Mouse (Mus musculus) erythroblast, embryonic 14.5 days (primary cell): ENCODE data around the gene Ntf5. TPM values are rescaled to one million over a fixed set of nuclear protein-coding genes. Genes with fewer than 3 reads are reported as not detected.
"Not testable (repeated sequence)": the region's sequence is repeated elsewhere in the genome, so short reads cannot be mapped to it uniquely, and the experiment has no call there.

Experiments
- H3K27me3 ChIP-seq: 2 replicates; pipeline ENCODE4 v1.6.1; 2012; ENCODE audit warnings: inconsistent platforms; ENCODE audit not compliant: control insufficient read depth
- H3K36me3 ChIP-seq: 2 replicates; pipeline ENCODE4 v1.6.1; 2012; ENCODE audit warnings: mild to moderate bottlenecking, inconsistent platforms; ENCODE audit not compliant: control insufficient read depth
- H3K4me1 ChIP-seq: 2 replicates; pipeline ENCODE4 v1.6.1; 2012; ENCODE audit warnings: inconsistent platforms; ENCODE audit not compliant: control insufficient read depth
- H3K4me3 ChIP-seq: replicated peaks from 2 replicates; pipeline ENCODE3; 2012; ENCODE audit warnings: moderate library complexity, mild to moderate bottlenecking, inconsistent platforms
- H3K9me3 ChIP-seq: 2 replicates; pipeline ENCODE4 v1.6.1; 2012; ENCODE audit warnings: low read length, inconsistent platforms, mixed read lengths; ENCODE audit not compliant: control insufficient read depth
- GATA1 ChIP-seq: IDR thresholded peaks from 2 replicates; pipeline ENCODE4 v1.6.1; 2012; ENCODE audit warnings: low read length, inconsistent platforms, mixed read lengths
- TAL1 ChIP-seq: IDR thresholded peaks from 3 replicates; pipeline ENCODE4 v1.6.1; 2012; ENCODE audit warnings: low read length, inconsistent platforms, mixed read lengths
- polyA plus RNA-seq: library from polyadenylated mRNA; stranded (reverse); fragments of >175 nt; gene quantifications from 2 replicates; pipeline ENCODE4 v1.2.3, GENCODE M21; 2012

The Ntf5 gene
- polyA plus RNA-seq, 1 experiment: not detected

DNA sequence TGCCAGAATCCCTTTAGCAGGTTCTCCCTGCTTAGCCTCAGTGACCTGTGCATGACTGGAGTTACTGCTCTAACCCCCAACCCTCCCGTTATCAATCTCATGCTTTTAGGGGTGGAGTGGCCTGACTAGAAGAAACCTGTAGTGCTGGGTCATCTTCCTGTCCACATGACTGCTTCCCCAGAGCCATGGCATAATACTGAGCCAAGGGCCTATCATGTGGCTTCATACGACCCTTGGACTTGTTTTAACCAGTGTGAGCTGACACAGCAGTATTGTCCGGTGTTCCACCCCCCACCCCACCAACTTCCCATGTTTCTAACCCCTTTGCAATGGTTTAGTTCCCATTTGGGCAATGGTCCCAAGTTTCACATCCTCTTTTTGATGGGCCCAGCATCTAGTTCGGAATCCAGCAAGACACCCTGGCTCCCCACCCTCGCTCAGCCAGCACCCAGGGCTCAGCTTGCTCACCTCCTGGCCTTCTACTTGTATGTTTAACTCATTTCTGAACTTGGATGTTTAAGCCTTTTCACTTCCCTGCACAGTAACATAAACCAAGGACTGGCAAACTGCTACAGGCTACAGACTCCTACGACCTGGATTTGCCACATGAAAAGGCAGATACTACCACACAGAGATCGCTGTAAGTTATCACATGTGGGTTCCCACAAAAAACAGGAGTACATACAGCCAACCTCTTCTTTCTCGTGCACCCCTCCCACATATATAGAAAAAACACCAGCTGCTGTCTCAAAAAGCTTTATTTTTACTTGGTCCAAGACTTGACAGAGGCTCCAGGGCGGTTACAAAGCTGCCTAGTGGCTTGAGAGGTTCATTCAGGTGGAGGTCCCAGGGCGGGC, 43.9 kb downstream of the Ntf5 start:
- H3K4me3 ChIP-seq: peak overlapping the region; percentile 58
- H3K36me3 ChIP-seq: peaks cover 65% of the 10 kb centered on the region
- no peaks in the 10 kb centered on the region; the same call in 1 of the 2 replicates for H3K27me3 ChIP-seq
- no peaks in the 10 kb centered on the region for H3K9me3 ChIP-seq
- no peak for TF ChIP-seq TAL1
- no peak for TF ChIP-seq GATA1
- H3K4me1 ChIP-seq: peaks cover 58% of the 10 kb centered on the region

DNA sequence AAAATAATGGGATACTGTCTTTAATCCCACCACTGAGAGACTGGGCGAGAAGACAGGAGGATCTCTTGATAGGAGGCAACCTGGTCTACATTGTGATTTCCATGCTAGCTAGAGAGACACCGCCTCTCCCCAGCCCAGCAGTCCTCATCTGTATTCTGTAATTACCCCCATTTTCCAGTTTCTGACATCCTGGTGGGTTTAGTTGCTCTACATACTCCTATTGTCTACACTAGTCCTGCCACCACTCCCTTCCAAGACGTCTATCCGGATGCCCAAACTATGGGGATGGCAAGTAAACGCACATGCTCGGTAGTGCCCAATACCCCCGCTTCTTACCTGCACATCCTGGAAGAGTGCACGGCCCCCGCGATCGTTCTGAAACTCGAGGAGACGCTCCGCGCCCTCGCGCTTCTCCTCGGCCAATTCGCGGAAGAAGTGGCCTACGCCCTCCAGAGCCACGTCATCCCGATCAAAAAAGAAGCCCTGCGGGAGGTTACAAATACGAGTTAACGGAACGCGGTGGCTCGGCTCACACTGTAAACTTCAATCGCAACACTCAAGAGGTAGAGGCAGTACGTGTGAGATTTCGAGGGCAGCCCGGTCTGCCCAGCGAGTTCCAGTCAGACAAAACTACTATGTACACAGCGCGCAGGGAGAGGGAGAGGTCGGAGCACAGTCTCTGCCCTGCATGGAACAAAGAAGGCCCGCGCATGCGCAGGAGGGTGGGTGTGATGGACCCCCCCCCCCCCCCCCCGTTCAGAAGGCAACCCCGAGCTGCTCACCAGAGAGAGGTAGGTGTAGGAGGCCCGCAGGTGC, 45.5 kb downstream of the Ntf5 start:
- Histone ChIP-seq H3K36me3 (peaks cover 80% of the 10 kb centered on the region), H3K9me3 (no peaks in the 10 kb centered on the region), H3K4me3 (peak overlapping the region; percentile 78), H3K4me1 (peaks cover 67% of the 10 kb centered on the region), H3K27me3 (no peaks in the 10 kb centered on the region)
- no peak for TF ChIP-seq GATA1
- TF ChIP-seq TAL1: no peak

DNA sequence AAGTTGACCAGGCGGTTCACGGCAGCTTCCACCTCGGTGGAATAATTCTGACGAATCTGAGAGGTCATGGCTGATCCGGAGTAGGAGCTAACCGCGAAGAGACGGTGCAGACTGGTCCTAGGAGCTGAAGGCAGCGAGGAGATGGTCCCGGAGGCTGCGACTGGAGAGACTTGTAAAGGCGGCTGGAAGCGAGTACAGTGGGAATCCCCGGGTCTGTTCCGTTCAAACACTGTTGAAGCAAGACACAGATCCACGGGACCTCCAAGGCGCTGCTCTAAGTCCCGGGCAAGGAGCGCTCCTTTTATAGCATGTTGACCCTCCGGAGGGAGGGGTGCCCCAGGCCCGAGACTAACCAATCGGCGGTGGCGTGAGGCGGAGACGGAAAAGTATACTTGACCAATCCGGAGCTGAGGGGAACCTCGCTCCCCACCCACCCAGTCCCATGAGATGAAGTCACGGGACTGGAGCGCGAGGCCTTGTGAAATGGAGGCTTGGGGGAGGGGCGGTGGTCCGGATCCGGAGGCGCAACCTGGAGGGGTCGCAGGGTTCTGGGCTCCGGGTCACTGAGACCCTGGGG, 46.2 kb downstream of the Ntf5 start, which contains the start of gene Ftl1:
TSS of gene Ftl1 (minus strand) at position 321 of the 577 bp plus-strand sequence.
- Histone ChIP-seq H3K4me1 (peaks cover 65% of the 10 kb centered on the region), H3K4me3 (peak within 1 kb of the TSS; percentile 78), H3K36me3 (peaks cover 83% of the 10 kb centered on the region)
- H3K9me3 ChIP-seq, H3K27me3 ChIP-seq: not testable (repeated sequence)

DNA sequence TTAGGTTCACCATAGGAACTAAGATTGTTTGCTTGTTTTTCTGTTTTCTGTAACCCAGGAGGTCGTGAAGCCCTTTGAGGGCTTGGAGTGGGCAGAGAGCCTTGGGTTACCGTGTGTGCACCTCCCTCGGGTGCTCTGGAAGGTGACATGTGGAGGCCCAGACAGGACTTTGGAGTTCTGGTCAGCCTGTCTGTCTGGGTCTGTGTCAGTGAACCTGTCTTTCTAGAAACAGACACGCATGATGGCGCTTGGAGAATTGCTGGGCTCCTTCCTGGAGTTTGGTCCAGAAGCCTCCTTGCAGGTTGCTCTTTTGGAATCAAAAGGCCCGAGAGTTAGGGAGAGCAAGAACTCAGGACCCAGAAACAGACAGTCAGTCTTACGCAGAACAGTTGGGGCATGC, 46.9 kb downstream of the Ntf5 start:
- H3K27me3 ChIP-seq: no peaks in the 10 kb centered on the region
- H3K9me3 ChIP-seq: no peaks in the 10 kb centered on the region
- H3K4me1 ChIP-seq: peaks cover 72% of the 10 kb centered on the region
- TF ChIP-seq TAL1 (no peak), GATA1 (no peak)
- H3K4me3 ChIP-seq: peak overlapping the region; percentile 65
- peaks cover 84% of the 10 kb centered on the region for H3K36me3 ChIP-seq

DNA sequence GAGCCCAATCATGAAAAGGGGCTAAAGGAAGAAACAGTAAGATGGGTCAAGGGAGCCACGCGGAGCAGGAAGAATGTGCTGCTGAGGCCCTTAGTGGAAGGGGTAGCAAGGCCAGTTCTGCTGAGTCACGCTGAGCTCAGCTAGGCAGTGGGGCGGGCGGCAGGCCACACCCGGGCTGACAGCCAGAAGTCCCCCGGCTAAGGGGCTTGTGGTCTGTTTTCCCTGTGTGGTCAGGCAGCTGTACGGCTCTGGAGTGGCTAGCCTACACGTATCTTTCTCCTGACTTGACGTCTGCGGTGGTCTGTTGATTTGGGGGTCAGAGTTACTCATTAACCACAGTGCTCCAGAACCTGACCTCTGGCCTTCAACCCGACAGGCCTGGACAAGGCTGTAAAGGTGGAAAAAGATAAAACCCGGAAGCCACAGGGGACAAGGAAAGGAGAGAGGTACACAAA, 47.4 kb downstream of the Ntf5 start:
- TF ChIP-seq GATA1 (no peak), TAL1 (no peak)
- peaks cover 76% of the 10 kb centered on the region for H3K4me1 ChIP-seq
- H3K36me3 ChIP-seq: peaks cover 88% of the 10 kb centered on the region
- no peaks in the 10 kb centered on the region for H3K9me3 ChIP-seq
- H3K27me3 ChIP-seq: no peaks in the 10 kb centered on the region
- peak overlapping the region; percentile 65 for H3K4me3 ChIP-seq

DNA sequence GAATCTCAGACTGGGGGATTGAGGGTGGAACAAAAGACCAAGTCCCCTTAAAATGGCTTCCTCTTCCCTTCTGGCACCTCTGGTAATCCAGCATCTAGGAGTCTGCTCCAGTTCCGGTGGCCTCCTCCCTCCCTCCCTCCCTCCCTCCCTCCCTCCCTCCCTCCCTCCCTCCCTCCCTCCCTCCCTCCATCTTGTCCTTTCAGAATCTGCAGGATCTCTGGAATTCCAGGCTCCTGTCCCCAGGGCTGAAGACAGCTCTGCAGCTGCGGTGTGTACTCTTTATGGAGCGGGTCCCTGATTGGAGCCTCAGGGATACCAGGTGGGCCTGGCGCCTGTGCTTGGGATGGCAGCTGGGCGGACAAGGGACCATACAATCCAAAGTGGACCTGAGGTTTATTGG, 47.8 kb downstream of the Ntf5 start:
- peaks cover 84% of the 10 kb centered on the region for H3K36me3 ChIP-seq

DNA sequence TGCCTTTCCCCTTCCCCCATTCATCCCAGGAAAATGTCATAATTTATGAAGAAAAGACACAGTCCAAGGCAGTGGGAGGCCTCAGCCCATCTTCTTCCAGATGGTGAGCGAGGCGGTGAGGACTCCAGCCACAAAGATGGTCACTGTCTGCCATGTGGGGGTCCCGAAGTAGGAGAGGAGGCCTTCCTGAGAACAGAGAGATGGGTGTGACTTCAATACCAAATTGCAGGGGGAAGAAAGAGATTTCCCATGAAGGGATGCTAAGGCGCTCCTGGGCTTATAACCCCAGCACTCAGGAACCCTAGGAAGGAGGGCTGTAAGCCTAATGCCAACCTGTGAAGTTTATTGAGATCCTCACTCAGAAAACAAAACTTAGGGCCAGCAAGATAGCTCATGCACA, 48.3 kb downstream of the Ntf5 start:
- peaks cover 79% of the 10 kb centered on the region for H3K36me3 ChIP-seq
- H3K4me3 ChIP-seq: peak overlapping the region; percentile 65
- H3K4me1 ChIP-seq: peaks cover 75% of the 10 kb centered on the region

More for the DNA sequence above, 47.8 kb downstream of the Ntf5 start:
- no peaks in the 10 kb centered on the region for H3K9me3 ChIP-seq
- H3K27me3 ChIP-seq: no peaks in the 10 kb centered on the region
- H3K4me1 ChIP-seq: peaks cover 76% of the 10 kb centered on the region
- TF ChIP-seq TAL1: no peak
- no peak for TF ChIP-seq GATA1
- H3K4me3 ChIP-seq: peak overlapping the region; percentile 65

DNA sequence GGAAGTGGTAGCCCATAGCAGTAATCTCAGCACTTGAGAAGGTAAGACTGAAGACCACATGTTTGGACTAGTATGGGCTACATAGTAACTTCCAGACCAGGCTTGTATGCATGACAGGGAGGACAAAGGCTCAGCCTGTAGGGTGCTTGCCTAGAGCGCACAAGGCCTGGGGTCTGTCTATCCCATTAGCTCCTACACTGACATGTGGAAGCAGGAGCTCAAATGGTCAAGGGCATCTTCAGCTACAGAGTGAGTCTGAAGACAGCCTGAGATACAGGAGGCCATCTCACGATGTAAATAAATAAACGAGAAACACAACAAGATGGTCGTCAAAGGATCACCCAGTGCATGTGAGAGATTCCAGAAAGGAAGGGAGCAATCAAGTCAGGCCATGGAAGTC, 48.8 kb downstream of the Ntf5 start:
- H3K9me3 ChIP-seq: no peaks in the 10 kb centered on the region
- no peaks in the 10 kb centered on the region for H3K27me3 ChIP-seq
- peaks cover 74% of the 10 kb centered on the region for H3K36me3 ChIP-seq
- TF ChIP-seq TAL1 (no peak), GATA1 (no peak)
- H3K4me3 ChIP-seq: no peak overlapping the region
- H3K4me1 ChIP-seq: peaks cover 75% of the 10 kb centered on the region

More for the DNA sequence above, 48.3 kb downstream of the Ntf5 start:
- Histone ChIP-seq H3K9me3 (no peaks in the 10 kb centered on the region), H3K27me3 (no peaks in the 10 kb centered on the region)
- TF ChIP-seq GATA1 (no peak), TAL1 (no peak)

DNA sequence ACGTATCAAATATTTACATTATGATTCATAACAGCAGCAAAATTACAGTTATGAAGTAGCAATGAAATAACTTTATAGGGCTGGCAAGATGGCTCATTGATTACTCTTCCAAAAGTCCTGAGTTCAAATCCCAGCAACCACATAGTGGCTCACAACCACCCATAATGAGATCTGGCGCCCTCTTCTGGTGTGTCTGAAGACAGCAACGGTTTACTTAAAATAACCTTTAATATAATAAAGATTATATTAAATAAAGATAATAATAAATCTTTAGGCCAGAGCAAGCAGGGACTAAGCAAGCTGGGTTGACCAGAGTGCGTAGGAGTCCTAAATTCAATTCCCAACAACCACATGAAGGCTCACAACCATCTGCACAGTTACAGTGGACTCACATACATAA, 49.4 kb downstream of the Ntf5 start:
- not testable (repeated sequence) for H3K27me3 ChIP-seq, H3K4me3 ChIP-seq, H3K9me3 ChIP-seq
- peaks cover 69% of the 10 kb centered on the region for H3K36me3 ChIP-seq
- H3K4me1 ChIP-seq: peaks cover 73% of the 10 kb centered on the region
